8 mouse cellular contexts compared by ENCODE assay signal in the genomic region with DNA sequence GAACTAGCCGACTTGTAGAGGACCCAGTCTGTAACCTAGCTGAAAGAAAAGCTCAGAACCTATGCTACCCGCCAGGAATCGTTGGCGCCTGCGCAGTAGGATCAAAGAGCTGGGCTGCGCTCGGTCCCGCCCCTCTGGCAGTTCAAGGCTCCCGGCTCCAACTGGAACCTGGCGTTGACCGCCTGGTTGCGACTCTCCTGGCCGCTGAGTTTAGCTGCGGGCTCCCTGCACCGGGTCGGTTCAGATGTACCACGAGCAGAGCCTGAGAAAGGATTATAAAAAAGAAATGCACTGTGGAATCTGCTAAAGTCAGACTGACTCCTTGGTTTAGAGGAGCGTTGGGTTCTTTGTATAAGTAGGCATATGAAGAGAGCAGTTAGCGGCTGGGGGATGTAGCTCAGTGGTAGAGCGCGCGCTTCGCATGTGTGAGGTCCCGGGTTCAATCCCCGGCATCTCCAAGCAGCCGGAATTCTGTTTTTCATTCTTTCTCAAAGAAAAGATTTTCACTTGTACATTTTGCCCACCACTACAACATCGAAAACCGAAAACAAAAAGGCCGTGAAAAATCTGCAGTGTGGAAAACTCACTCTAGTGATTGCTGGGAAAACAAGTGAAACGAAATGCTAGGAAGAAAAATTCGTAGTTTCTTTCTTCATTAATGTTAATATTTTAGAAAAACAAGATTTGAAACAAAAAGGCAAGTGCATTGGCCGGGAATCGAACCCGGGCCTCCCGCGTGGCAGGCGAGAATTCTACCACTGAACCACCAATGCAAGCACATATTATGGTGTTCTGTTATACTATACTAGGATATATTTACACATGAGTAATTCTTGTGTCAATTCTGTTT. TPM values are rescaled to one million over a fixed set of nuclear protein-coding genes. Genes with fewer than 3 reads are reported as not detected.
DNase-seq lines count a peak whose midpoint lies in the region; ATAC-seq and TF ChIP-seq lines count a peak whose summit lies in the region.

No protein-coding gene starts in this region.

- peak overlapping the region; percentile 60 for H3K4me3 ChIP-seq in embryonic facial prominence, embryonic 14.5 days (ENCODE audit: low read depth, low read length)
- peak overlapping the region; percentile 66 for H3K4me3 ChIP-seq in limb, embryonic 14.5 days (replicated peaks; ENCODE audit: low read length)
- peak overlapping the region; percentile 74 for H3K4me3 ChIP-seq in midbrain, postnatal 0 days (ENCODE audit: low read depth, low read length)

- peaks cover 5% of the 10 kb centered on the region; the same call in 1 of the 2 replicates for H3K4me1 ChIP-seq in embryonic facial prominence, embryonic 14.5 days (ENCODE audit: control insufficient read depth, insufficient read depth, low read length)
- H3K4me1 ChIP-seq in limb, embryonic 14.5 days (ENCODE audit: control insufficient read depth, insufficient read depth, low read length): no peaks in the 10 kb centered on the region
- 0 out of 2 replicates have a peak, but pooled peaks cover 2% of the 10 kb centered on the region for H3K4me1 ChIP-seq in midbrain, postnatal 0 days (ENCODE audit: insufficient read depth, low read length)

- H3K4me2 ChIP-seq in embryonic facial prominence, embryonic 14.5 days (ENCODE audit: low read depth, low read length): peak overlapping the region; percentile 50
- peak overlapping the region; percentile 44 for H3K4me2 ChIP-seq in limb, embryonic 14.5 days (replicated peaks; ENCODE audit: low read depth, low read length, severe bottlenecking)
- peak overlapping the region; percentile 49 for H3K4me2 ChIP-seq in midbrain, postnatal 0 days (ENCODE audit: low read depth, low read length, poor library complexity, severe bottlenecking)

- TF ChIP-seq POLR2A in limb, embryonic 14.5 days (IDR thresholded peaks at IDR 0.05; ENCODE audit: borderline replicate concordance, extremely low read depth, insufficient read depth, insufficient read length): no peak

- no peaks in the 10 kb centered on the region for H3K27me3 ChIP-seq in embryonic facial prominence, embryonic 14.5 days (replicated peaks; ENCODE audit: control insufficient read depth, insufficient read depth, low read length)
- no peaks in the 10 kb centered on the region for H3K27me3 ChIP-seq in limb, embryonic 14.5 days (ENCODE audit: control insufficient read depth, insufficient read depth, low read length)
- H3K27me3 ChIP-seq in midbrain, postnatal 0 days (ENCODE audit: insufficient read depth, low read length): no peaks in the 10 kb centered on the region

- TF ChIP-seq CTCF in midbrain, postnatal 0 days (IDR thresholded peaks at IDR 0.05): no peak

- H3K27ac ChIP-seq in embryonic facial prominence, embryonic 14.5 days (replicated peaks; ENCODE audit: low read depth, low read length): peak overlapping the region; percentile 95
- peak overlapping the region; percentile 97 for H3K27ac ChIP-seq in limb, embryonic 14.5 days (replicated peaks; ENCODE audit: low read depth, low read length)
- peak overlapping the region; percentile 92 for H3K27ac ChIP-seq in midbrain, postnatal 0 days (ENCODE audit: low read depth, low read length)

- under 1% methylated on average over 35 of the region's 37 CpGs for WGBS in embryonic facial prominence, embryonic 14.5 days
- WGBS in limb, embryonic 14.5 days: 1% methylated on average over 37 of the region's 37 CpGs
- WGBS in midbrain, postnatal 0 days: under 1% methylated on average over 37 of the region's 37 CpGs

- peak; percentile 95 for DNase-seq in 3T3-L1 (ENCODE audit: low read depth, low spot score)
- peak; percentile 83 to 93 for DNase-seq in adrenal gland, postnatal 4 days (ENCODE audit: low spot score in 2 of 2)
- DNase-seq in embryonic facial prominence, embryonic 14.5 days (ENCODE audit: low spot score): peak; percentile 96
- DNase-seq in heart, adult 8-10 months (ENCODE audit: low spot score): peak; percentile 96
- peak; percentile 96 for DNase-seq in kidney, adult 9 months
- peak; percentile 94 for DNase-seq in limb, embryonic 14.5 days (ENCODE audit: low spot score)
- DNase-seq in midbrain, postnatal 0 days (ENCODE audit: low spot score): peak; percentile 96
- DNase-seq in spleen, postnatal 14 days (ENCODE audit: low spot score in 2 of 2): peak; percentile 86 to 89

- H3K36me3 ChIP-seq in embryonic facial prominence, embryonic 14.5 days (ENCODE audit: control insufficient read depth, insufficient read depth, low read length): no peaks in the 10 kb centered on the region
- no peaks in the 10 kb centered on the region for H3K36me3 ChIP-seq in limb, embryonic 14.5 days (ENCODE audit: control insufficient read depth, insufficient read depth, low read length)
- H3K36me3 ChIP-seq in midbrain, postnatal 0 days (ENCODE audit: insufficient read depth, low read length): no peaks in the 10 kb centered on the region

- H3K9ac ChIP-seq in embryonic facial prominence, embryonic 14.5 days (ENCODE audit: low read depth, low read length): peak overlapping the region; percentile 66
- peak overlapping the region; percentile 75 for H3K9ac ChIP-seq in limb, embryonic 14.5 days (ENCODE audit: low read depth, low read length, severe bottlenecking)
- peak overlapping the region; percentile 68 for H3K9ac ChIP-seq in midbrain, postnatal 0 days (replicated peaks; ENCODE audit: low read length, poor library complexity, severe bottlenecking)

- ATAC-seq in embryonic facial prominence, embryonic 14.5 days (ENCODE audit: low read depth): peak; percentile 98
- ATAC-seq in limb, embryonic 14.5 days (ENCODE audit: low FRiP score, low read depth): peak; percentile 98
- ATAC-seq in midbrain, postnatal 0 days (ENCODE audit: low FRiP score): peak; percentile 99

- no peaks in the 10 kb centered on the region for H3K9me3 ChIP-seq in embryonic facial prominence, embryonic 14.5 days (ENCODE audit: control insufficient read depth, low read length)
- H3K9me3 ChIP-seq in limb, embryonic 14.5 days (ENCODE audit: control insufficient read depth, low read length): no peaks in the 10 kb centered on the region
- H3K9me3 ChIP-seq in midbrain, postnatal 0 days (ENCODE audit: low read length): no peaks in the 10 kb centered on the region

RNA-seq across cellular contexts. Expression of a gene that starts 55.5 kb away (rescaled TPM):
- total RNA-seq in adrenal gland, postnatal 4 days (2021): 10 to 100 TPM; 25.1 to 32.7 TPM
- polyA plus RNA-seq in embryonic facial prominence, embryonic 14.5 days (2014; fragmentation: Nextera tagmentation; extraction: Ambion mirVana): 14.7 and 17.1 TPM in 2 replicates
- 10 to 100 TPM; 14.4 to 17.9 (median 15.3) TPM for total RNA-seq in heart, adult 8-10 months (2022)
- polyA plus RNA-seq in limb, embryonic 14.5 days (2012; rRNA removed): 5.6 and 5.8 TPM in 2 replicates
- 11.0 and 13.5 TPM in 2 replicates for polyA plus RNA-seq in limb, embryonic 14.5 days (2014; fragmentation: Nextera tagmentation; extraction: Ambion mirVana)
- total RNA-seq in midbrain, postnatal 0 days (2014; rRNA removed): 31.1 and 36.4 TPM in 2 replicates
- 31.9 and 33.0 TPM in 2 replicates for polyA plus RNA-seq in midbrain, postnatal 0 days (2015; fragmentation: Nextera tagmentation; extraction: Ambion mirVana)

RNA-seq across cellular contexts. Expression of a gene that starts 58.1 kb away (rescaled TPM):
- total RNA-seq in adrenal gland, postnatal 4 days (2021): 1 to 10 TPM; 6.6 to 7.6 TPM
- 6.0 and 6.4 TPM in 2 replicates for polyA plus RNA-seq in embryonic facial prominence, embryonic 14.5 days (2014; fragmentation: Nextera tagmentation; extraction: Ambion mirVana)
- total RNA-seq in heart, adult 8-10 months (2022): 1 to 10 TPM in 2 of 4 experiments, under 1 TPM in 2; 0.53 to 2.1 (median 1.2) TPM
- polyA plus RNA-seq in limb, embryonic 14.5 days (2012; rRNA removed): 6.4 and 8.7 TPM in 2 replicates
- 5.5 and 5.8 TPM in 2 replicates for polyA plus RNA-seq in limb, embryonic 14.5 days (2014; fragmentation: Nextera tagmentation; extraction: Ambion mirVana)
- 12.6 and 14.6 TPM in 2 replicates for total RNA-seq in midbrain, postnatal 0 days (2014; rRNA removed)
- 15.4 and 19.4 TPM in 2 replicates for polyA plus RNA-seq in midbrain, postnatal 0 days (2015; fragmentation: Nextera tagmentation; extraction: Ambion mirVana)

Comparison
In these comparisons a context has a peak if more than half of its experiments do, and no peak if none do; other contexts are left out.
1. Peak in every context shown above with its lines: DNase-seq, ATAC-seq, H3K4me3 ChIP-seq and H3K27ac ChIP-seq.